In genomic region chrX:59085928-59086327, GRCm38 (mm10) we compare ENCODE assay signal across 28 mouse cellular contexts.
"Had no signal": no experiment of that assay in that cellular context is flagged by ENCODE, and none has a peak within 500 bp of the region (broad histone marks: within the 10 kb centered on the region; RNA-seq: fewer than 3 reads in every experiment).

No protein-coding gene starts in this region.

- ATAC-seq: forebrain, embryonic 13.5 days; forebrain, embryonic 14.5 days; forebrain, embryonic 15.5 days; forebrain, embryonic 16.5 days; forebrain, postnatal 0 days had no signal

- DNase-seq: cerebellum, adult 8-10 months; cerebellum, adult 9-10 months; cerebellum, adult 9-11 months; cerebellum, postnatal 10 days; cerebellum, postnatal 14 days; cerebellum, postnatal 25 days; cerebellum, postnatal 36 days; embryo, embryonic 11 days; forebrain, postnatal 0 days; gastrocnemius, adult 2 months; gastrocnemius, postnatal 10 days; gastrocnemius, postnatal 14 days; gastrocnemius, postnatal 25 days; gastrocnemius, postnatal 36 days; heart, adult 11 months; heart, adult 18-20 months; heart, adult 2 months had no signal

- H3K4me1 ChIP-seq: embryonic facial prominence, embryonic 12.5 days; embryonic facial prominence, embryonic 13.5 days; embryonic facial prominence, embryonic 15.5 days; forebrain, embryonic 10.5 days; forebrain, embryonic 12.5 days; forebrain, embryonic 13.5 days; forebrain, embryonic 15.5 days had no signal

- H3K4me3 ChIP-seq: embryonic facial prominence, embryonic 10.5 days; embryonic facial prominence, embryonic 12.5 days; embryonic facial prominence, embryonic 13.5 days; embryonic facial prominence, embryonic 15.5 days; erythroblast, embryonic 14.5 days; forebrain, embryonic 10.5 days; forebrain, embryonic 12.5 days; forebrain, embryonic 13.5 days; forebrain, embryonic 15.5 days; gastrocnemius, adult 2 months; heart, adult 2 months had no signal

- H3K27ac ChIP-seq: embryonic facial prominence, embryonic 10.5 days; embryonic facial prominence, embryonic 12.5 days; embryonic facial prominence, embryonic 13.5 days; embryonic facial prominence, embryonic 15.5 days; forebrain, embryonic 10.5 days; forebrain, embryonic 12.5 days; forebrain, embryonic 13.5 days; forebrain, embryonic 15.5 days; gastrocnemius, adult 2 months; heart, adult 2 months had no signal

- H3K36me3 ChIP-seq: embryonic facial prominence, embryonic 10.5 days; embryonic facial prominence, embryonic 12.5 days; embryonic facial prominence, embryonic 13.5 days; embryonic facial prominence, embryonic 15.5 days; forebrain, embryonic 10.5 days; forebrain, embryonic 12.5 days; forebrain, embryonic 15.5 days had no signal

- H3K9me3 ChIP-seq: embryonic facial prominence, embryonic 10.5 days; embryonic facial prominence, embryonic 12.5 days; embryonic facial prominence, embryonic 13.5 days; embryonic facial prominence, embryonic 15.5 days; forebrain, embryonic 10.5 days; forebrain, embryonic 12.5 days; forebrain, embryonic 13.5 days; forebrain, embryonic 15.5 days had no signal

- H3K4me2 ChIP-seq: embryonic facial prominence, embryonic 12.5 days; embryonic facial prominence, embryonic 13.5 days; embryonic facial prominence, embryonic 15.5 days; forebrain, embryonic 12.5 days; forebrain, embryonic 13.5 days; forebrain, embryonic 15.5 days had no signal

- H3K27me3 ChIP-seq: embryonic facial prominence, embryonic 12.5 days; embryonic facial prominence, embryonic 13.5 days; embryonic facial prominence, embryonic 15.5 days; forebrain, embryonic 12.5 days; forebrain, embryonic 13.5 days; forebrain, embryonic 15.5 days had no signal

- H3K9ac ChIP-seq: embryonic facial prominence, embryonic 12.5 days; embryonic facial prominence, embryonic 13.5 days; embryonic facial prominence, embryonic 15.5 days; forebrain, embryonic 12.5 days; forebrain, embryonic 13.5 days; forebrain, embryonic 15.5 days; forebrain, postnatal 0 days had no signal
